Mouse (Mus musculus) erythroblast, embryonic 14.5 days (primary cell): ENCODE results near the gene Atl1.

ENCODE experiments used
- GATA1 ChIP-seq: IDR thresholded peaks from 2 replicates; pipeline ENCODE4 v1.6.1; 2012; ENCODE audit warnings: low read length, inconsistent platforms, mixed read lengths
- TAL1 ChIP-seq: IDR thresholded peaks from 3 replicates; pipeline ENCODE4 v1.6.1; 2012; ENCODE audit warnings: low read length, inconsistent platforms, mixed read lengths

GRCm38 (mm10) chr12:69904991-69905390 is 12.6 kb downstream of the Atl1 start:
- TF ChIP-seq TAL1: no peak
- no peak for TF ChIP-seq GATA1
